Mouse (Mus musculus) adrenal gland (tissue): ENCODE data around the gene Sec61a1.

Experiments
- intact Hi-C: fragments of 180-260 bp; cut with DNase I; formaldehyde crosslinking; loops from one replicate; pipeline ENCODE4 v1.15.1; 2025

Sec61a1 gene

DNA sequence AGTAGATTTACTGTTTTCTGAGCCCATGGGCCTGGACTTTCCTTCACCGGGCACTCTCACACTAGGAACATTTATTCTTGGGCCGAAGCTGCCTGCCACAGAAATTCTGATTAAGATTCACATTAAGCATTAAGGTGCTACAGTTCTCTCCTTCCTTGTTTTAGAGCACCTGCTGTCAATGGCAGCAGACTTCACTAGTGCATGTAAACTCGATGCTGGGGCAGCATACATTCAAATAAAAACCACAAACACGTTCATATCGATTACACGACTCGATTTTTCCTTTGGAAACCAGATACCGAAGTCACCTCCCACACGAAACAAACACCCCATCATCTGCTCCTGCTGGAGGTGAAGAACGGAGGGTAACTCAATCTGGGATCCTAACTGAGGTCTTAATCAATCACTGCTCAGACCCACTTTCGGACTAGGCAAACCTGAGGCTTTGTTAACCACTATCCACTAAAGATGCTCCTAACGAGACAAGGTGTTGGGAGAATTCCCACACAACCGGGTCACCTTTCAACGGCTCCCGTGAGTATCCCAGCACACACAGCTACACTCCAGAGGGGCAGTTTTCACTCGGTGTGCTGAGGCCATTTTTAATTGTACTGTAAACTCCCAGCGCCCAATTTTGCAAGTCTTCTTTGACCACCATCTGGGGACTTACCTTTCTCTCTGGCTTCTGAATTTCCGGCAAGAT is 853 bp downstream of the Sec61a1 start:
- intact Hi-C loops = no loop called here

DNA sequence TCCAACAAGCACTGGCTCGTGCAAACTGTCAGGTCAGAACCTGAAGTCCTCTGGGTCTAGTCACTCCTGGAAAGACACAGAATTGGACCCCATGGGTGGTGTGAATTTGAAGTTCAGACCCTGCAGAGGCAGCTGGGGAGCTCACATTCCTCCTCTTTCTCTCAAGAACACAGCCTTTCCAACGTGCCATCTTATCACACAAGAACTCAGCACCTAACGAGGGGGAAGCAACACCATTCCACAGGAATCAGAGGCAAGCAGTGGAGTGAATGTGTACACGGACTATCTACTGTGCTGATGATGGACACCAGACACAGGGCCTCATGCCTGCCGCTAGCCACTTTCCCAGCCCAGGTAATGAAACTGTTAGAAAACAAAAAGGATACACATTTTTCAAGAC is 2.0 kb downstream of the Sec61a1 start:
- intact Hi-C loops = no loop called here

DNA sequence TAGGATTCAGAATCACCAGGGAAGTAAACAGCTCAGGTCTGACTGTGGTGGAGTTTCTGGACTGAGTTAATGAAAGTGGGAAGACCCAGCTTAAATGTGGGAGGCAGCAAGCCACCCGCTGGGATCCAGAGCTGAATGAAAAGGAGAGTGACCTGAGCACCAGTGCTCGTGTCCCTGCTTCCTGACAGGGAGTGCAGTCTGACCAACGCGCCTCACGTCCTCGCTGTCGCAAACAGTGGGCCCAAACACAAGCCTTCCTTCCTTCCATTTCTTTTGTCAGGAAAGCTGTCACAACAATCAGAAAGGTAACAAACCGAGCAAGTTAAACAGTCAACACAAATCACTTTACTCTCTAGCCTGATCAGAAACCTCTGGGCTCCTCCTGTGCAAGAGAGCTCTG is 2.7 kb downstream of the Sec61a1 start:
- intact Hi-C loops = no loop called here

DNA sequence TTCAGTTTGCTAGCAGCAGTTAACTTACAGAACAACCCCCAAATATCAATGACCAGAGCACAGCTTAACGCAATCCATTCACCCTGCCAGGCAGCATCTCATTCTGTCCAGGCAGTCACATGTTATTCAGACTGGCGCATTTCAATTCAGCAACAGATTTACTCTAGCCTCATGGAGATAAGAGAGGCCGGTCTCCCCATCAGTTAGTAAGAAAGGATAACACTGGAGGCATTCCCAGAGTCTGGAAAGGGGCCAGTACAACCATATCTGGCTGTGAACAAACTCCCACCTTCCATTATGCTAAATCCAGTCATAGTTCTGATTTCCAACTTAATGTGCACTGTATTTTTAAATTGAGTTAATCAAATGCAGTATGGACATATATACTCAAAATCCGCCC is 4.2 kb downstream of the Sec61a1 start:
- intact Hi-C loops = no loop called here

DNA sequence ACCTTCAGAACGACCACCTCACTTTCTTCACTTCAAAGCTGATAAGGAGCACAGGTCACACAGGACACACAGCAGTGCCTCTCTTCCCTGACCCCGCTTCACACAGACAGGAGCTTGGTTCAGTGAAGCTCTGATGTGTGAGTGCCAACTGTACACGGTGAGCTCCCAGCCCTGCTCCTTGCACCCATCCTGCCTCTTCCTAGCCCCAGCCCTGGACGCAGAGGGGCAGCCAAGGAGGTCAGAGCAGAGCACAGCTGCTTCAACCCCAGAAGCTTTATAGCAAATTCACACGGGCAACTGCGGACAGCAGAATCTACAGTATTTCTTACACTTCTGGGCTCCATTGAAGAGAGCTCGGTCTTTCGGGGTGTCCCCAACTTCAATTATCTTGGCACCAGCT is 4.7 kb downstream of the Sec61a1 start:
- intact Hi-C loops = no loop called here

DNA sequence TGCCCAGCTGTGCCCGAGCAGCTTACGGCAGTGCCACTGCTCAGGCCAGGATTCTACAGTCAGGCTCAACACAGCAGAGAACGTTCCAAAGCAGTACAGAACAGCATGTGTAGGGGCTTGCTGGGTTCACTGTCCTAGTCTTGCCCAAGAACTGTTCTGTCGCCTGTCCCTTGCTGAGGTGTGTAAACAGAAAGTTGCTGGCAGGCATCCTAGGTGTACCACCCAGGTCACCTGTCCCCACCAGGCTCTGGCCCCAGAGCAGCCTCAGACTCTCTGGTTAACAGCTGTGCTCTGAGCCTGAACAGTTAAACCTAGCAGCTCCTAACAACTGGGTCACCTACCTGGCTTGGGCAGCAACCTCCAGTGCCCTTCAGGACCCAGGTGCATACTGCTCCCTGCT is 15.7 kb downstream of the Sec61a1 start:
- intact Hi-C loops = loop anchor here (5.0 to 10.0 kb wide), 3 partner anchors 311 to 588 kb away; partner anchors contain the start of genes Gata2 and Hmces

DNA sequence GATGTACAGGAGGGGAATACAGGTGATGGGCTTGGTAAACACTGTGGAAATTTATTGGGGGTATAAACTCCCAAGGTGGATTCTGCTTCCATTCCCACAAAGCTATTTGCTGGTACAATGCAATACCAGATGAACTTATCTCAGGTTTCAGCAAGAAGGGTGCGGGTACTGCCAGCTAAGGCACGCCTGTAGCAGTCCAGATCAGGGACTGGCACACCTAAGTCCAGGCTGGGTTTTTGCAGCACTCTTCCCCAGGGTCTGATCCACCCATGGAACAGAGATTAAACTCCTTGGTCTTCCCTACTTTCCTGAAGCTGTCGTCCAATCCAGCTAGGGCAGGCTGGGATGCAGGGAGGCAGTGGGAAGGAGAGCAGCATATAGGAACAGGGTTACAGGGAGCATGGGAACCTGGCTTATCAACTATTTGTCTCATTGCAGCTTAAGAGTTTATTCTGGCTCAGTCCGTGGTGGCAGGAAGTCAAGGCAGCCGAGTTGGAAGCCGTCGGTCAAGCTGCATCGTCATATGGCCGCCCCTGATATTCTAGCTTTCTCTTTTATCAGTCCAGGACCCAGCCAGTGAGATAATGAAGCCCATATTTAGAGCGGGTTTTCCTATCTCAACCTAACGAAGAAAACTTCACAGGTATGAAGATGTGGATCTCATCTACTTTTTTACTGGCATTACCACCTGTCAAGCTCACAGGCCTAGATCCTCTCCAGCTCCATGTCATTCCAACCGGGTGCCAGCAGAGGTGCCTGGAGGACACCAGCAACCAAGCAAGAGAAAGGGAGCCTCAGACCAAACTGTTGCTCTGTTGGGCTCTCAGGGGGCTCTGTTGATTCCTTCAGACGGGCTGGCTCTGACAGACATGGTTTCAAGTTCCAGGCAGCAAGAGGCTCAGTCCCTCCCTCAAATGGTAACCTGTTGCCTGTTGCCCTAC is 16.4 kb downstream of the Sec61a1 start:
- intact Hi-C loops = loop anchor here (5.0 to 10.0 kb wide), 3 partner anchors 310 to 587 kb away; partner anchors contain the start of genes Gata2 and Hmces

DNA sequence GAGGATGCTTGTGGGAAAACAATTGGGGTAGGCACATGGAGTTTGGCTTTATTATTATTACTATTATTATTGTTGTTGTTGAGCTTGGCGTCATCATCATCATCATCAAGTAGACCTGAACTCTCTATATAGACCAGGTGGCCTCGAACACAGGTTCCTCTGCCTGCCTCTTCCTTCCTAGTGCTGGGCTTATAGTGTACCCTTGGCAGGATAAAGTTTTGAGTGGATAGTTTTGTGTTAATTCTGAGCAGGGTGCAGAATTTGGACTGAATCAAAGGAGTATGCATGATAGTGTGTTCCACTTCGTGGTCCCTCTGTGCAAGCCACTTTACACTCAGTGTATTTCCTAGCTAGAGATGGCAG is 18.3 kb downstream of the Sec61a1 start:
- intact Hi-C loops = loop anchor here (5.0 to 10.0 kb wide), 3 partner anchors 308 to 586 kb away; partner anchors contain the start of genes Gata2 and Hmces

DNA sequence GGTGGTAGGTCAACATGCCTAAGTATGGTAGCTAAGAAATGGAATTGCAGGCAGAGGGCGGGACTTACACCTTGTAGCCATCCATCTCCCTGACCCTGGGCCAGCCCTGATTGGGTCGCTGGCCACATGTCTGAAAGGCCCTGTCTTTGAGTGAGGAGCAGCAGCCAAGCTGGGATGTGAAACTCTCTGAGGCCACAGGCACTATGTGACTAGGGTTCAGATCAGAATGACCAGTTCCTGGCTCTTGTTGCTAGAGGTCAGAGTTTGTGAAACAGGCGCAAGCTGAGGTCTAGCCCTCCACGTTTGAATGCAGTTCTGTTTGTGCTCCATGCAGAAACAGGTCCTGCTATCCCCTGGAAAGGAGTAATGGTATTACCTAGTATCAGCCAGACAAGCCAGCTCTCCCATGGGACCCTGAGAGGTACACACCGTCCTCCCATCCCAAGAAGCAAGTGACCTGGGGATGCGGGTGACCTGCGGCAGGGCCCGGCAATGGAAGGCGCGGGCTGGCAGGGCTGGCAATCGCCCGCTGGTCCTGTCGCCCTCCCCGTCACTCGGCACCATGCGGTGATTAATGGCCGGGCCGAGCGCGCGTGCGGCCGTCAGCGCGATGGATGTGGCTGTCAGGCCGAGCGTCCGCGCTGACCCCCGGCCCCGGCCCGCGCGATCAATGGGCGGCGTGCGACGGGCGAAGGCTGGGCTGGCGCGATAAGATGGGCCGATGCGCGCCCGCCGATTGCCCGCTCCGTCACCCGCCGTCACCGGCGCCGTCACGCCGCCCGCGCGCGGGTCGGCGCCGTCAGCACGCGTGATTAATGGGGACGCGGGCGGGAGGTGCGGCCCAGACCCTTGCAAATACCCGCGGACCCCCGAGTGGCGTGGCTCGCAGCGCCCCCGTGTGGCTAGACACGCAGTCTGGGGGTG is 19.0 kb downstream of the Sec61a1 start:
- intact Hi-C loops = loop anchor here (5.0 to 10.0 kb wide), 3 partner anchors 307 to 585 kb away; partner anchors contain the start of genes Gata2 and Hmces

DNA sequence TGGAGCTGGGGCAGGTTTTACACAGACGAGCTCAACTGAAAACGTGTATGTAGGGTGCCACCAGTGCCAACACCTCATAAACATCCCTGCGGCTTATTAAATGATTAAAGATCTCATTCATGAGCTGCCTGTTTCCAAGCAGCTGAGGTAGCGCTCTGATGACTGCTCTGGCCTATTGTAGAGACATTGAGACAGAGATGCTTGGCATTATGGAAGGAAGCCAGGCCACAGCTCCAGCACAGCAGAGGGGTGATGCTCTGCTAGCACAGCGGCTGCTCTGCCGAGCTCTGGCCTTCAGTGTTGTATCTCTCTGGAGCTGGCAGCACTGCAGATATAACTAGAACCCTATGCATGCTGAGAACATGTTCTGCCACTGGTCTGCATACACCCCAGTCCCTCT is 25.0 kb downstream of the Sec61a1 start:
- intact Hi-C loops = no loop called here

DNA sequence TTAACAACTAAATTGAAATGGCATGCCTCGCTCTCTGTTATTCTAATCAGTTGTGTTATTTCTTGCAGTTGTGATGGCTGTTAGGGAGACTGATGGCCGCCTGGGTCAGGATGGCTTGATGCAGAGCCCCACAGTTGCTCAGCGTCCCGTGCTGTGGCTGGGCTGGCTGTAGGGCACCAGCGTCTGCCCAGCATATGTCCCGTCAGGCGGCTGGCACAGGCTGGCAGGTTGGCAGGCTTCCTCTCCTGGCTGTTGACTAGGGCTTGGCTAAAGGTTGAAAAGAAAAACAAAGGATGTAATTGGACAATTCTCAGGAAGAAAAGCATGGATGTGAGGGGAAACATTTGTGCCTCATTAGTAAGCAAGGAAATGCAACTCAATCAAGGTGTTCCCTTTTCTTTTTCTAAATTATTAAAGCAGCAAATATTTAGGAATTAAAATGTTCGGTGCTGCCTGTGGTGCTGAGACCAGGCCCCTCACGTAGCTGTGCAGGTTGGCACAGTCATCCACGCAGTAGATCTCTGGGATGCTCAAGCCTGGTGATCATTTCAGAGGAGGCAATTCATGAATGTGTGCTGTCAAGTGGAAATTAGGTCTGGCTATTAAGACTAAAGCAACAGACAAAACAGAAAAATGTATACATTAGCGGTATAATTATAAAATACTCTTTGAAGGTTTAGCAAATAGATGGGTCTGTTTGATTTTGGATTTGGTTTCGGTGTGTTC is 27.9 kb downstream of the Sec61a1 start:
- intact Hi-C loops = no loop called here

DNA sequence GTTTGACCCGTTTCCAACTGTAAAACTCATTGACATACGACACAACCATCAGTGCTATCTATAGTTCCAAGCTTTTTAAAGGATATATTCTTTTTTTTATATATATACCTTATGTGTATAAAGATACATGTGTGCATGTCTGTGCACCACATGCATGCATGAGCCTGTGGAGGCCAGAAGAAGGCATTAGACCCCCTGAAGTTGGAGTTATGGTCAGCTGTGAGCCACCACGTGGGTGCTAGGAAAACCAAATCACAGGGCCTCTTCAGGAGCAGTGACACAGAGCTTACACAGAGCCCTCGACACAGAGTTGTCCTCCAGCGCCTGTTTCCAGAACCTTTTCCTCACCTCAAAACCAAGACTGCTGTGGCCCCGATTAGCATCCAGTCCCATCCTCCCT is 28.9 kb downstream of the Sec61a1 start:
- intact Hi-C loops = loop anchor here (10.0 kb wide), 1 partner anchor 305 kb away; no protein-coding TSS in a partner anchor

DNA sequence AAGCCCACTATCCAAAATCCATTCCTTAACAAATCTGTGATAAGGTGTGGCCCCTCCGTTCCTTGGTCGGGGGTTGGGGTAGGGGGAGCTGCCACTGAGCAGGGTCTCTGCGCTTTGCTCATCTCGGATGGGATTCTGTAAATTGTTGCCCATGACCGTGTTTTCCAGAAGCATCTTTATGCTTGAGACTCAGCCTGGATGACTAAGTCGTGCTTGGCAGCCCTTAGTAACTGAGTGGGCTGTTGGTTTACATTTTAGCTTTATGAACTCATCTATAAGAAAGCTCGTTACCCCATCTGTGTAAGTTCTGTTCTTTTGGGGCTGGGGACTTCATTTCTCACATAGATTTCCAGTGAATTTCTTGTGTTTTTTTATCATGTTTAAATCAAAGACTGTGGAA is 29.7 kb downstream of the Sec61a1 start:
- intact Hi-C loops = loop anchor here (10.0 kb wide), 1 partner anchor 304 kb away; no protein-coding TSS in a partner anchor

DNA sequence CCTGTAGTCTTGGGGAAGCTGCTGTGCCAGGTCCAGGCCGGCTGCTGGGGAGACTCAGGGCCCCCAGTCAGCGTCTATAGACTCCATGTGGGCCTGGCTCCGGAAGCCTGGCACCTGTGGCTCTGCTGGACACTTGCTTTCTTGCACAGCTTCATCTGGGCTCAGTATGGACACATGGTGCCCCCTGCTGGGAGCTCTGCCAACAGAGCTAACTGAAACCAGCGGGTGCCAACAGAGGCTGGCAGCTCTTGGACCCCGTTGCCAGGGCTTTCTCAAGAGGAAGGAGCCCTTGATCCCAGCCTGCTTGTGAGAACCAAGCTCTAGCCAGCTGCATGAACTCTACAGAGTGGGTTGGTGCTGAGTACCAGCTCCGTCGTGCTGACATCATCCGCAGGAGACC is 31.8 kb downstream of the Sec61a1 start:
- intact Hi-C loops = loop anchor here (10.0 kb wide), 1 partner anchor 302 kb away; no protein-coding TSS in a partner anchor

DNA sequence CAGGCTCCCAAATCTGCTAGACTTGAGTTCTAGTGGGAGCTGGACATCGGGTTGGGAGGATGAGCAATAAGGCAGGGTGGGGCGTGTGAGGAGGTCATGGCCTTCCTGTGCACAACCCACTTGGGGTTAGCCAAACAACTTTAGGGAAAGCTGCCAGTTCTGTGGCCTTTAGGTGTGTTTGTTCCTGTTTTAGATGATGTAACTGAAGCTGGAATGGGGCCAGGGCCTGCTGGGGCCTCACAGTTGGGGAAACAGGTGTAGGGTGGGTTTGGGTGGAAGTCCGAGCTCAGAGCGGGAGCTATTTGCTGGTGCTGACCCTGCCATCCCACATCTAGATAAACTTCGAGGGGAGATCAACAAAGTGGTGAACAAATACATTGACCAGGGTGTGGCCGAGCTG is 33.3 kb downstream of the Sec61a1 start:
- intact Hi-C loops = loop anchor here (10.0 kb wide), 1 partner anchor 301 kb away; no protein-coding TSS in a partner anchor

DNA sequence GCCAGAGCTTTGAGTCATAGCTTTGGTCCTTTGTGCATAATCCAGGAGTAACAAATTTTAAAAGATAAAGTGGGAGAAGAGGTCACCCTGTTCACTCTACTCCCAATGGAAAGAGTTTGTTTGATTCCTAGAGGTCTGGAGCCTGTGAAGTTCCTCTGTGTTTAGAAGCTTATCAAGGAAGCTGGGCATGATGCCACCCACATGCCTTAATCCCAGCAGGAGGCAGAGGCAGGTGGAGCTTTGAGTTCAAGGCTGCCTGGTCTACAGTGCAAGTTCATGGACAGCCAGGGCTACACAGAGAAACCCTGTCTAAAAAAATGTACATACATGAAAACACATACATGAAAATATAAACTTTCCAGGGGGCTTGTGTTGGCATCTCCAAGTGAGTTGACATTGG is 34.8 kb downstream of the Sec61a1 start:
- intact Hi-C loops = loop anchor here (10.0 kb wide), 1 partner anchor 299 kb away; no protein-coding TSS in a partner anchor

DNA sequence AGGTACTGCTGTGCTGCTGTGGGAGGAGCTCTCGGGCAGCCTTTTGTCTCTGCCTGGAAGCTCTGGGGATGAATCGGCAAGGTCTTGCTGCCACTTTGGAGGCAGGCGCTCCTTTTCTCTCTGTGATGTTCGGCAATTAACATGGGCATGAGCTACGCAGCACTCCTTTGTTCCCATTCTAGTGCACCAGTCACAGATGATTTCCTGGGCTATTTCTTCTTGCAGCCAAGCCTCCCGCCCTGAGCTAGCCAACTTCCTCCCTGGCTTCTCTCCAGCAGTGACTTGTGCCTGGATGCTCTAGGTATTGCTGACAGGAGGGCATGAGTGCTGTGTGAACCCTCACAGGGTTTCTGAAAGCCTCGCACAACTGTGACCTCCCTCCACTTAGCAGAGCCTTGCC is 35.6 kb downstream of the Sec61a1 start:
- intact Hi-C loops = loop anchor here (10.0 kb wide), 1 partner anchor 298 kb away; no protein-coding TSS in a partner anchor

DNA sequence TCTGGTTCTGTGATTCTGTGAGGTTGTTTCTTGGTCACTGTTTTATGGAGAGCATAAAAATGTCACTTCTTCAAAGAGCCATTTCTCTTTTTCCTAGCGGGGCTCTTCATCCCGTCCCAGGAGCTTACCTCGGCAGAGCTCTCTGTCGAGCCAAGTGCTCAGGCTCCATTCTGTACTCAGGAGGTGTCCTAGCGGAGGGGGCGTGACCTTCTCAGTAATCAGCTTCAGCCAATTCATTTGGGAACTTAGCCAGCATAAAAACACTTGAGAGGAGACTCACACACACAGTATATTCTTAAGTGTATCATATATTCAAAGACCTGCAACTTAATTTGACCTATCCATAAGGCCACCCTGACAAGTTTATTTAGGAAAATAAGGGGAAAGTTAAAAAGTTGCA is 38.3 kb downstream of the Sec61a1 start:
- intact Hi-C loops = loop anchor here (10.0 kb wide), 1 partner anchor 296 kb away; no protein-coding TSS in a partner anchor

DNA sequence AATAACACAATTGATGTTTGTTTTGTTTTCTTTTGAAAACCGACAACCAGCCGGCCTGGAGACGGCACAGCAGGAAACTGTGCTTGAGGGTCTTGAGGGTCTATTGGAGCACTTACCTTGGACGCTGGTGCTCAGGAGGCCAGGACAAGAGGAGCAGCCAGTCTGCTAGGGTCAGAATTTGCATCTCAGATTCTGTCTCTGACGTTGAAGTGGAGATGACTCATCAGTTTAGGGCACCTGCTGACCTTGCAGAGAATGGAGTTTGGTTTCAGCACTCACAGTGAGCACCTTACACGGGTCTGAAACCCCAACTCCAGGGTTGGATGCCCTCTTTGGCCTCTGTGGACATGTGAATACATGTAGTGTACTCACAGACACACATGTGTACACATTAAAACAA is 48.8 kb downstream of the Sec61a1 start:
- intact Hi-C loops = no loop called here
